Mouse (Mus musculus) hindbrain, embryonic 13.5 days (tissue): ENCODE results near the gene Arhgef11. TPM values are rescaled to one million over a fixed set of nuclear protein-coding genes. Genes with fewer than 3 reads are reported as not detected.

Source experiments
- ATAC-seq: fragments of 200-750 bp; cut with Nextera tagmentation; 2 replicates; pipeline ENCODE4 v1.8.0; 2017; ENCODE audit warnings: moderate TSS enrichment; ENCODE audit not compliant: low FRiP score
- H3K27ac ChIP-seq: fragments of 300-500 bp; sonication (generic); 2 replicates; pipeline ENCODE4 v1.5.1; 2015; ENCODE audit warnings: inconsistent platforms, mild to moderate bottlenecking, moderate library complexity
- H3K27me3 ChIP-seq: fragments of 300-500 bp; sonication (generic); 2 replicates; pipeline ENCODE4 v1.6.1; 2015; ENCODE audit warnings: mild to moderate bottlenecking, inconsistent platforms
- H3K36me3 ChIP-seq: fragments of 300-500 bp; sonication (generic); 2 replicates; pipeline ENCODE4 v1.6.1; 2015; ENCODE audit warnings: mild to moderate bottlenecking, inconsistent platforms
- H3K4me1 ChIP-seq: fragments of 300-500 bp; sonication (generic); replicated peaks from 2 replicates; pipeline ENCODE4 v1.6.1; 2015; ENCODE audit warnings: inconsistent platforms
- H3K4me2 ChIP-seq: fragments of 300-500 bp; sonication (generic); 2 replicates; pipeline ENCODE4 v1.6.1; 2015; ENCODE audit warnings: inconsistent platforms, mild to moderate bottlenecking, moderate library complexity
- H3K4me3 ChIP-seq: fragments of 300-500 bp; sonication (generic); 2 replicates; pipeline ENCODE4 v1.5.1; 2015; ENCODE audit warnings: mild to moderate bottlenecking, inconsistent platforms
- H3K9ac ChIP-seq: fragments of 300-500 bp; sonication (generic); 2 replicates; pipeline ENCODE4 v1.6.1; 2015; ENCODE audit warnings: mild to moderate bottlenecking, inconsistent platforms
- H3K9me3 ChIP-seq: fragments of 300-500 bp; sonication (generic); 2 replicates; pipeline ENCODE4 v1.6.1; 2016; ENCODE audit warnings: inconsistent platforms
- WGBS: fragments of 180-500 bp; shearing (Covaris S2); methylation state at CpG from one replicate; pipeline ENCODE4 v1.1.7; 2015; 5-methylcytosine and 5-hydroxymethylcytosine counted together
- polyA plus RNA-seq: library from polyadenylated mRNA; unstranded; fragments of >200 nt; fragmentation: Nextera tagmentation; extraction: Ambion mirVana; gene quantifications from 2 replicates; pipeline ENCODE4 v1.2.1, GENCODE M21; 2015

Gene Arhgef11
- polyA plus RNA-seq, 1 experiment from 2014 or later, result 22.8 TPM

- Histone ChIP-seq H3K9me3 (no peaks in the 10 kb centered on the region), H3K27me3 (no peaks in the 10 kb centered on the region), H3K9ac (no peak overlapping the region), H3K4me1 (no peaks in the 10 kb centered on the region), H3K36me3 (peaks cover 94% of the 10 kb centered on the region), H3K27ac (no peak overlapping the region), H3K4me2 (no peak overlapping the region), H3K4me3 (no peak overlapping the region)
- ATAC-seq, result no peak
- WGBS, result 98% methylated on average over 16 of the region's 16 CpGs
Observed at GRCm38 (mm10) chr3:87725396-87726160, 108.2 kb downstream of the Arhgef11 start.

GRCm38 (mm10) chr3:87726191-87726590 is 108.8 kb downstream of the Arhgef11 start:
- Histone ChIP-seq H3K9me3 (no peaks in the 10 kb centered on the region), H3K27ac (no peak overlapping the region), H3K9ac (no peak overlapping the region), H3K4me3 (no peak overlapping the region), H3K4me2 (no peak overlapping the region), H3K4me1 (no peaks in the 10 kb centered on the region), H3K36me3 (peaks cover 94% of the 10 kb centered on the region), H3K27me3 (no peaks in the 10 kb centered on the region)
- 95% methylated on average over 7 of the region's 7 CpGs for WGBS
- ATAC-seq, result no peak

DNA sequence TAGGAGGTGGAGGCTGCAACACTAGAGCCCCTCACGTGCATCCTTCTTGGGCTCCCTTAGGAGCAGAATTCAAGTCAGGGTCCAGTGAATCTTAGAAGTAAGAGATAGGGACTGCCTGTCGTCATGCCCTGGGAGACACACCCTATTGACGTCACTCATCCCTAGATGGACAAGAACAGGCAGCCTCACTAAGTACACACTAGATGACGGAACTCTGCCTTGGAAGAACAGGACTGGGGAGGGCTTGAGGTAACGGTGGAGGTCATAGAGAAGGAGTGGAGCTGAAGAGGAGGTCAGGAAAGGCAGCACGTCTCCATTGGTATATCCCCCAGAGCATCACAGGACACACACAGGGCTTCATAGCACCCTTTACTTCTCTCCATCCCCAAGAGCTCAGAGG is 111.3 kb downstream of the Arhgef11 start:
- H3K36me3 ChIP-seq, result peaks cover 97% of the 10 kb centered on the region
- no peak overlapping the region for H3K9ac ChIP-seq
- no peaks in the 10 kb centered on the region for H3K4me1 ChIP-seq
- no peak overlapping the region for H3K4me3 ChIP-seq
- H3K4me2 ChIP-seq, result no peak overlapping the region
- no peaks in the 10 kb centered on the region for H3K9me3 ChIP-seq
- WGBS, result 95% methylated on average over 6 of the region's 6 CpGs
- H3K27me3 ChIP-seq, result no peaks in the 10 kb centered on the region
- no peak overlapping the region for H3K27ac ChIP-seq
- no peak for ATAC-seq

DNA sequence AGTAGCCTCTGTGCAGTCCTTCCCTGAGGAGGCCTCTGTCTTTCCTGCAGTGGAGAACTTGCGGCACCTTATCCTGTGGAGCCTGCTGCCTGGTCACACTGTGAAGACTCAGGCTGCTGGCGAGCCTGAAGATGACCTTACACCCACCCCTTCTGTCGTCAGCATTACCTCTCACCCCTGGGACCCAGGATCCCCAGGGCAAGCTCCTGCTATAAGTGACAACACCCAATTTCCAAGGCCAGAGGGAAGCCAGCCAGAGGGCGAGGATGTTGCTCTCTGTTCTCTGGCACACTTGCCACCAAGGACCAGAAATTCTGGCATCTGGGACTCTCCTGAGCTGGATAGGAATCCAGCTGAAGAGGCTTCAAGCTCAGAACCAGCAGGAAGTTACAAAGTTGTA is 115.7 kb downstream of the Arhgef11 start:
- Histone ChIP-seq H3K4me2 (no peak overlapping the region), H3K9me3 (no peaks in the 10 kb centered on the region)

GRCm38 (mm10) chr3:87733984-87734761 is 116.8 kb downstream of the Arhgef11 start:
- no peak overlapping the region for H3K27ac ChIP-seq
- no peak for ATAC-seq
- H3K27me3 ChIP-seq, result no peaks in the 10 kb centered on the region
- 88% methylated on average over 11 of the region's 11 CpGs for WGBS
- H3K9me3 ChIP-seq, result no peaks in the 10 kb centered on the region
- H3K9ac ChIP-seq, result no peak overlapping the region
- no peak overlapping the region for H3K4me2 ChIP-seq
- H3K4me3 ChIP-seq, result no peak overlapping the region
- peaks cover 97% of the 10 kb centered on the region for H3K36me3 ChIP-seq
- no peaks in the 10 kb centered on the region for H3K4me1 ChIP-seq

More for the DNA sequence above, 115.7 kb downstream of the Arhgef11 start:
- 78% methylated on average over 4 of the region's 4 CpGs for WGBS
- no peaks in the 10 kb centered on the region for H3K27me3 ChIP-seq
- no peak for ATAC-seq
- peaks cover 99% of the 10 kb centered on the region for H3K36me3 ChIP-seq
- H3K9ac ChIP-seq, result no peak overlapping the region
- H3K4me1 ChIP-seq, result no peaks in the 10 kb centered on the region
- no peak overlapping the region for H3K27ac ChIP-seq
- no peak overlapping the region for H3K4me3 ChIP-seq

DNA sequence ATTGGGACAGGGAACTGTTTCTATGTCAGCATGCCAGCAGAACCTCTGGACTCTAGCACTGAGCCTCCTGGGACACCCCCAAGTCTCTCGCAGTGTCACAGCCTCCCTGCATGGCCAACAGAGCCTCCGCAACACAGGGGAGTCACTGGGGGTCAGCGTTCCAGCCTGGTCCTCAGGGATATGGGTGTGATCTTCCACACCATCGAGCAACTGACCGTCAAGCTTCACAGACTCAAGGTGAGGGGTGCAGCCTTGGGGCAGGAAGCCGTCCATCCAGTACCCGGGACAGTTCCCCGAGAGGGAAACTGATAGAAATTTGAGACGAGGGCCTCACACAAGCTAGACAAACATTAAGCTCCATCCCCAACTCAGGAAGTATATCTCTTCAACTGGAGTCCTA is 118.0 kb downstream of the Arhgef11 start:
- H3K4me1 ChIP-seq, result no peaks in the 10 kb centered on the region
- no peak overlapping the region for H3K4me3 ChIP-seq
- H3K4me2 ChIP-seq, result no peak overlapping the region
- no peak overlapping the region for H3K9ac ChIP-seq
- H3K36me3 ChIP-seq, result peaks cover 92% of the 10 kb centered on the region
- ATAC-seq, result no peak
- WGBS, result 91% methylated on average over 9 of the region's 9 CpGs
- no peak overlapping the region for H3K27ac ChIP-seq
- no peaks in the 10 kb centered on the region for H3K9me3 ChIP-seq
- no peaks in the 10 kb centered on the region for H3K27me3 ChIP-seq

GRCm38 (mm10) chr3:87738906-87739305 is 121.5 kb downstream of the Arhgef11 start:
- no peaks in the 10 kb centered on the region for H3K9me3 ChIP-seq
- H3K4me3 ChIP-seq, result no peak overlapping the region
- no peak for ATAC-seq
- H3K4me1 ChIP-seq, result no peaks in the 10 kb centered on the region
- H3K27me3 ChIP-seq, result no peaks in the 10 kb centered on the region
- H3K36me3 ChIP-seq, result peaks cover 70% of the 10 kb centered on the region
- no peak overlapping the region for H3K4me2 ChIP-seq
- H3K27ac ChIP-seq, result no peak overlapping the region
- no peak overlapping the region for H3K9ac ChIP-seq
- 83% methylated on average over 5 of the region's 5 CpGs for WGBS

GRCm38 (mm10) chr3:87742013-87742412 is 124.7 kb downstream of the Arhgef11 start:
- WGBS, result 91% methylated on average over 3 of the region's 3 CpGs

GRCm38 (mm10) chr3:87742735-87743134 is 125.4 kb downstream of the Arhgef11 start:
- no peaks in the 10 kb centered on the region for H3K9me3 ChIP-seq
- H3K9ac ChIP-seq, result no peak overlapping the region
- H3K27ac ChIP-seq, result no peak overlapping the region
- H3K36me3 ChIP-seq, result peaks cover 32% of the 10 kb centered on the region
- H3K4me3 ChIP-seq, result no peak overlapping the region
- no peaks in the 10 kb centered on the region for H3K27me3 ChIP-seq
- no peak overlapping the region for H3K4me2 ChIP-seq
- WGBS, result 86% methylated on average over 16 of the region's 16 CpGs
- peaks cover 10% of the 10 kb centered on the region for H3K4me1 ChIP-seq
- no peak for ATAC-seq

More at GRCm38 (mm10) chr3:87742013-87742412, 124.7 kb downstream of the Arhgef11 start:
- Histone ChIP-seq H3K4me2 (no peak overlapping the region), H3K27ac (no peak overlapping the region), H3K4me1 (peaks cover 10% of the 10 kb centered on the region), H3K4me3 (no peak overlapping the region), H3K9me3 (no peaks in the 10 kb centered on the region), H3K27me3 (no peaks in the 10 kb centered on the region), H3K36me3 (peaks cover 39% of the 10 kb centered on the region), H3K9ac (no peak overlapping the region)
- no peak for ATAC-seq

- 86% methylated on average over 4 of the region's 4 CpGs for WGBS
- ATAC-seq, result no peak
- peaks cover 15% of the 10 kb centered on the region for H3K4me1 ChIP-seq
- no peak overlapping the region for H3K4me3 ChIP-seq
- no peak overlapping the region for H3K9ac ChIP-seq
- H3K9me3 ChIP-seq, result no peaks in the 10 kb centered on the region
- peaks cover 7% of the 10 kb centered on the region; the same call in 1 of the 2 replicates for H3K27me3 ChIP-seq
- no peak overlapping the region for H3K27ac ChIP-seq
- H3K36me3 ChIP-seq, result peaks cover 21% of the 10 kb centered on the region
- H3K4me2 ChIP-seq, result no peak overlapping the region
Observed at GRCm38 (mm10) chr3:87743927-87744326, 126.6 kb downstream of the Arhgef11 start.

GRCm38 (mm10) chr3:87745036-87745659 is 127.8 kb downstream of the Arhgef11 start:
- Histone ChIP-seq H3K9ac (peak overlapping the region; percentile 53; the same call in 1 of the 2 replicates), H3K9me3 (no peaks in the 10 kb centered on the region), H3K27ac (no peak overlapping the region), H3K36me3 (peaks cover 14% of the 10 kb centered on the region; the same call in 1 of the 2 replicates), H3K4me2 (peak overlapping the region; percentile 43), H3K4me3 (no peak overlapping the region), H3K27me3 (peaks cover 7% of the 10 kb centered on the region; the same call in 1 of the 2 replicates), H3K4me1 (peaks cover 15% of the 10 kb centered on the region)
- no peak for ATAC-seq
- WGBS, result 37% methylated on average over 18 of the region's 18 CpGs

GRCm38 (mm10) chr3:87748431-87748830 is 131.1 kb downstream of the Arhgef11 start, which contains the start of gene Lrrc71:
Gene Lrrc71 (minus strand): TSS chr3:87748625.
- H3K9me3 ChIP-seq, result no peaks in the 10 kb centered on the region
- peaks cover 12% of the 10 kb centered on the region; the same call in 1 of the 2 replicates for H3K27me3 ChIP-seq
- no peak within 1 kb of the TSS for H3K9ac ChIP-seq
- no peak within 1 kb of the TSS for H3K4me3 ChIP-seq
- H3K4me2 ChIP-seq, result no peak within 1 kb of the TSS
- H3K4me1 ChIP-seq, result peaks cover 15% of the 10 kb centered on the region
- no peaks in the 10 kb centered on the region for H3K36me3 ChIP-seq
- H3K27ac ChIP-seq, result no peak within 1 kb of the TSS
- WGBS, result 48% methylated on average over 13 of the region's 13 CpGs
- no peak; the same call in 1 of the 2 replicates for ATAC-seq
